In the genomic region with DNA sequence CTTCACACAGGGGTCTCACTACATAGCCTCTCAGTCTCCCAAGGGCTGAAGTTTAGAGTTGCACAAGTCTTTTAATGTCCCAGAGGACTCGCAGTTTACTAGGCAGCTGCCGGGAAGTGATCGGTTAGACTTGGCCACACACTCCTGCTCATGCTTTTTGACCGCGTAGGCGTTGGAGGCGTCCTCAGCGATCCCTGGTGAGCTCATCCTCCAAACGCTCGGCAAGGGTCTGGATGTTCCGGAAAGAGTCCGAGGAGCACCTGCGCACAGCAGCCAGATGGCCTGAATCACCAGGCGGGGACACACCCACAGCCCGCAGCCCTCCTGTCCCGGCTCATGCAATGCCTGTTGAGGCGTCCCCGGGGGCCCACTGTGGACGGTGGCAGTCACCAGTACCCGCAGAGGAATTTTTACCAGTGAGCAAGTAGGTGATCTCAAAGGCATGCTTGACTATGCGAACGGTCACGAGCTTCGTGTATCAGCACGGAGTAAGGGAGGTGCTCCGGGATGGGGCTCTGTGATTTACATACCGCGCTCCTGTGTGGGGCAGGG, we compare ENCODE assay signal across 1 mouse cellular context.
TF ChIP-seq lines count a peak whose summit lies in the region.

No protein-coding gene starts in this region.

TF ChIP-seq in CH12.LX, 34 proteins besides CTCF, POLR2A, EP300 and RAD21 (continued from another document):
- TF ChIP-seq CHD1 (IDR thresholded peaks at IDR 0.05; ENCODE audit: low read depth, low read length) (0 out of 2 replicates have a peak, but pooled peaks have one; percentile 46), MAX (IDR thresholded peaks at IDR 0.05; ENCODE audit: low read length) (peak; percentile 65; the same call in 1 of the 2 replicates), MXI1 (IDR thresholded peaks at IDR 0.05; ENCODE audit: low read depth, low read length) (peak; percentile 70), JUN (IDR thresholded peaks at IDR 0.05; ENCODE audit: insufficient read depth, low read depth, low read length) (no peak), RCOR1 (conservative IDR thresholded peaks at IDR 0.05; ENCODE audit: low read depth, low read length) (no peak), TCF12 (IDR thresholded peaks at IDR 0.05; ENCODE audit: low read depth, low read length) (peak; percentile 79), SIN3A (IDR thresholded peaks at IDR 0.05; ENCODE audit: low read length) (peak; percentile 65; the same call in 1 of the 2 replicates), PAX5 (IDR thresholded peaks at IDR 0.05; ENCODE audit: low read length) (no peak), MEF2A (IDR thresholded peaks at IDR 0.05; ENCODE audit: borderline replicate concordance, low read depth, low read length) (peak; percentile 43; the same call in 1 of the 2 replicates), MAZ (IDR thresholded peaks at IDR 0.05; ENCODE audit: low read depth, low read length) (no peak), MYC (IDR thresholded peaks at IDR 0.05; ENCODE audit: low read depth, low read length) (0 out of 2 replicates have a peak, but pooled peaks have one; percentile 12), NRF1 (IDR thresholded peaks at IDR 0.05; ENCODE audit: low read depth, low read length) (peak; percentile 77), ETS1 (conservative IDR thresholded peaks at IDR 0.05; ENCODE audit: low read depth, low read length) (peak; percentile 70), BHLHE40 (IDR thresholded peaks at IDR 0.05; ENCODE audit: low read depth, low read length) (peak; percentile 91), ZKSCAN1 (IDR thresholded peaks at IDR 0.05; ENCODE audit: borderline replicate concordance, low read depth, low read length) (no peak), USF1 (IDR thresholded peaks at IDR 0.05; ENCODE audit: low read depth, low read length) (no peak), IRF4 (IDR thresholded peaks at IDR 0.05; ENCODE audit: low read depth, low read length) (peak; percentile 29; the same call in 1 of the 2 replicates), CHD2 (IDR thresholded peaks at IDR 0.05; ENCODE audit: low read length) (no peak), JUND (conservative IDR thresholded peaks at IDR 0.05; ENCODE audit: low read depth, low read length) (no peak), NELFE (IDR thresholded peaks at IDR 0.05; ENCODE audit: low read depth, low read length) (0 out of 2 replicates have a peak, but pooled peaks have one; percentile 26)
